Mouse (Mus musculus): ENCODE results near the gene Gpr108.

Gpr108 gene

GRCm38 (mm10) chr17:57209330-57209729, 38.9 kb downstream of the Gpr108 start:
- DNase-seq (ENCODE audit: low spot score): no peak

- no peak for DNase-seq (ENCODE audit: low spot score)
Measured at GRCm38 (mm10) chr17:57207938-57208337, 40.3 kb downstream of the Gpr108 start.

GRCm38 (mm10) chr17:57201841-57202724, 46.2 kb downstream of the Gpr108 start:
- DNase-seq (ENCODE audit: low spot score): no peak

GRCm38 (mm10) chr17:57198252-57198651, 50.0 kb downstream of the Gpr108 start:
- no peak for DNase-seq (ENCODE audit: low spot score)

- no peak for DNase-seq (ENCODE audit: low spot score)
Measured at GRCm38 (mm10) chr17:57195326-57196010, 52.8 kb downstream of the Gpr108 start.

- DNase-seq (ENCODE audit: low spot score): no peak
Measured at GRCm38 (mm10) chr17:57194771-57195170, 53.5 kb downstream of the Gpr108 start.

GRCm38 (mm10) chr17:57194041-57194507, 54.2 kb downstream of the Gpr108 start, which contains the start of gene Tnfsf14:
TSS of gene Tnfsf14 (minus strand) at chr17:57194177.
- no peak for DNase-seq (ENCODE audit: low spot score)

GRCm38 (mm10) chr17:57188510-57189192, 59.6 kb downstream of the Gpr108 start:
- no peak for DNase-seq (ENCODE audit: low spot score)

- DNase-seq (ENCODE audit: low spot score): no peak
Measured at GRCm38 (mm10) chr17:57185641-57186040, 62.6 kb downstream of the Gpr108 start.

Measured in ovary, postnatal 14 days (tissue).